Mouse (Mus musculus) limb, embryonic 15.5 days (tissue): ENCODE measurements around the gene Ahdc1. TPM values are rescaled to one million over a fixed set of nuclear protein-coding genes. Genes with fewer than 3 reads are reported as not detected.
A peak's percentile ranks its signal among the peaks of the same experiment; 100 is the strongest.

ENCODE experiments used
- ATAC-seq: fragments of 200-750 bp; cut with Nextera tagmentation; 2 replicates; pipeline ENCODE4 v1.8.0; 2017; ENCODE audit warnings: low read depth, moderate TSS enrichment; ENCODE audit not compliant: insufficient number of reproducible peaks, low FRiP score, low TSS enrichment
- H3K27ac ChIP-seq: fragments of 300-500 bp; sonication (generic); 2 replicates; pipeline ENCODE4 v1.5.1; 2015; ENCODE audit warnings: moderate library complexity, mild to moderate bottlenecking, inconsistent platforms
- H3K27me3 ChIP-seq: fragments of 300-500 bp; sonication (generic); 2 replicates; pipeline ENCODE4 v1.6.1; 2015; ENCODE audit warnings: inconsistent platforms
- H3K36me3 ChIP-seq: fragments of 300-500 bp; sonication (generic); 2 replicates; pipeline ENCODE4 v1.6.1; 2015; ENCODE audit warnings: inconsistent platforms
- H3K4me1 ChIP-seq: fragments of 300-500 bp; sonication (generic); 2 replicates; pipeline ENCODE4 v1.6.1; 2015; ENCODE audit warnings: inconsistent platforms
- H3K4me2 ChIP-seq: fragments of 300-500 bp; sonication (generic); 2 replicates; pipeline ENCODE4 v1.6.1; 2015; ENCODE audit warnings: mild to moderate bottlenecking, inconsistent platforms
- H3K4me3 ChIP-seq: fragments of 300-500 bp; sonication (generic); 2 replicates; pipeline ENCODE4 v1.5.1; 2015; ENCODE audit warnings: mild to moderate bottlenecking, inconsistent platforms
- H3K9ac ChIP-seq: fragments of 300-500 bp; sonication (generic); 2 replicates; pipeline ENCODE4 v1.6.1; 2015; ENCODE audit warnings: inconsistent platforms
- H3K9me3 ChIP-seq: fragments of 300-500 bp; sonication (generic); 2 replicates; pipeline ENCODE4 v1.6.1; 2016; ENCODE audit warnings: inconsistent platforms
- WGBS: fragments of 180-500 bp; shearing (Covaris S2); methylation state at CpG from one replicate; pipeline ENCODE4 v1.1.7; 2015; 5-methylcytosine and 5-hydroxymethylcytosine counted together
- polyA plus RNA-seq: library from polyadenylated mRNA; unstranded; fragments of >200 nt; fragmentation: Nextera tagmentation; extraction: Ambion mirVana; gene quantifications from 2 replicates; pipeline ENCODE4 v1.2.1, GENCODE M21; 2015

The Ahdc1 gene
- polyA plus RNA-seq, 1 experiment from 2014 or later = 13.2 TPM

DNA sequence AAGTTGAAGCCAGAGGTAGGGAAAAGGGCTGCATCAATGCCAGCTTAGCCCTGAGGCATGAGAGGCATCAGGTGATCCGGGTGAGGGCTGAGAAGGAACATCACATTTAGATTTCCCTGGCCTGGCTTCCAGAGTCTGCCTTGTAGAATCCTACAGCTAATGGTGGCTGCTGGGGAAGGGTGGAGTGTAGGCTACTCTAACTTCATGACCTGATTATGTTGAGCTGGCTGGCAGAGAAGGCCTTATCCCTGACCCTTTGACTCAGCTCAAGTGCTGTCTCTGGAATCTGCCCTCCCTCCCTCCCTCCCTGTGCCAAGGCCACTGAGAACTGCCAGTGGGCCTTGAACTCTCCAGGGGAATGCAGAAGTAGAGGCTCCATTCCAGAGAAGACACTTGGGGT is 24.4 kb downstream of the Ahdc1 start:
- Histone ChIP-seq H3K9me3 (no peaks in the 10 kb centered on the region), H3K9ac (no peak overlapping the region), H3K36me3 (peaks cover 19% of the 10 kb centered on the region), H3K27me3 (no peaks in the 10 kb centered on the region), H3K27ac (peak overlapping the region; percentile 12; the same call in 1 of the 2 replicates), H3K4me2 (no peak overlapping the region), H3K4me1 (peaks cover 55% of the 10 kb centered on the region), H3K4me3 (no peak overlapping the region)
- 65% methylated on average over 1 of the region's 1 CpGs for WGBS
- no peak for ATAC-seq

DNA sequence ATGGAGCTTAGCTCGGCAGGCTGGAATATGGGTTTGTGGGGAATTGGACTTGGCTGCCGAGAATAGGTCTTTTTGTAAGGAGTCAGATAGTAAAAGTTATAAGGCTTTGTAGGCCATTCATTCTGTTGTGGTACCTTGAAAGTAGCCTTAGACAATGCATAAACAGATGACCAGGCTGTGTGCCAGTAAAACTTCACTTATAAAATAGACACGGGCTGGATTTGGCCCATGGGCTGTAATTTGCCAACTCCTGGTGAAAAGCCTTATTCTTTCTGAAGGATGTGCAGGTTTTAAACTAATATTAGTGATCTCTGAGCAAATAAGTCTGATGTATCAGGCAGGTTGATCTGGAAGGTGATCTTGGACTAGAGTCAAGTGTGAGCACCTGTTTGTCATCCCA is 24.9 kb downstream of the Ahdc1 start:
- Histone ChIP-seq H3K36me3 (peaks cover 19% of the 10 kb centered on the region), H3K27me3 (no peaks in the 10 kb centered on the region), H3K27ac (no peak overlapping the region), H3K4me2 (no peak overlapping the region), H3K9ac (no peak overlapping the region), H3K4me1 (peaks cover 57% of the 10 kb centered on the region), H3K9me3 (no peaks in the 10 kb centered on the region), H3K4me3 (no peak overlapping the region)
- WGBS = 48% methylated on average over 3 of the region's 3 CpGs
- ATAC-seq = no peak

DNA sequence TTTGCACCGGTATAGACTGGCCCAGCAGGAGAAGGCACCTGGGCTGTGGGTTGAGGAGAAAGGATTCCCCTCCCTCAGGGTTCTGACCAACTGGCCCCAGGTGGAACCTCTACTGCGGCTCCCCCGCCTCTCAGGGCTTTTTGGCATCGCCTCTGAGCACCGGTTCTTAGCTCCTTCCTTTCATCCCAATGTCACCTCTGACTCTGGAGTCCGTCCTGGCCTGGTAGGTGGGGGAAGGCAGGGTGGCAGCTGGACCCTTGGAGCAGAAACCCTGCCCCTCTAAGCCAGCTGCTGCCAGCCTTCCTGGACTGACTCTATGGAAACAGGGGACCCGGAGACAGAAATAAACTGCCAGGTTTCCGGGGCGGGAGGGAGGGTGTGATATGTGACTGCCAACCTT is 26.2 kb downstream of the Ahdc1 start:
- peaks cover 71% of the 10 kb centered on the region for H3K4me1 ChIP-seq
- H3K36me3 ChIP-seq = peaks cover 14% of the 10 kb centered on the region
- ATAC-seq = no peak
- H3K27me3 ChIP-seq = no peaks in the 10 kb centered on the region
- WGBS = 33% methylated on average over 9 of the region's 9 CpGs
- no peak overlapping the region for H3K4me3 ChIP-seq
- peak overlapping the region; percentile 27; the same call in 1 of the 2 replicates for H3K27ac ChIP-seq
- H3K9ac ChIP-seq = no peak overlapping the region
- H3K4me2 ChIP-seq = no peak overlapping the region
- H3K9me3 ChIP-seq = no peaks in the 10 kb centered on the region

DNA sequence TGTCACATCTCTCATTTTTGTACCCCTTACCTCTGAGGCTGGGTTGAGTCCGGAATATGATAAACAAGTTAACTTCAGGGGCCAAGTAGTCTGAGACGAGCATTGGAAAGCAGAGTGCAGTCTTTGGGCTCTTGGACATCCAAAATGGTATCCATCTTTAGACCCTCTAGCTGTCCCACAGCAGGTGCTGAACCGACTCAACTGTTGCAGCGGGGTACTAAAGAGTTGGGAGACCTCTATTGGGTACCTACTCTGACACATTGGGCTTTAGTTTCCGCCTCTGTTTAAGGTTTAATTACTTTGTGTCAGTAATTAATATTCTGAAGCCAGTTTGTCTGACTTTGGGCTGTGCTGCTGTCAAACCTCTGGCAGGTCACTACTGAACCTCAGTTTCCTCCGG is 26.7 kb downstream of the Ahdc1 start:
- no peak for ATAC-seq
- peak overlapping the region; percentile 92; the same call in 1 of the 2 replicates for H3K27ac ChIP-seq
- H3K9me3 ChIP-seq = no peaks in the 10 kb centered on the region
- peaks cover 76% of the 10 kb centered on the region for H3K4me1 ChIP-seq
- peaks cover 14% of the 10 kb centered on the region for H3K36me3 ChIP-seq
- H3K4me2 ChIP-seq = peak overlapping the region; percentile 94
- no peak overlapping the region for H3K9ac ChIP-seq
- H3K4me3 ChIP-seq = peak overlapping the region; percentile 64
- 28% methylated on average over 6 of the region's 6 CpGs for WGBS
- H3K27me3 ChIP-seq = no peaks in the 10 kb centered on the region

DNA sequence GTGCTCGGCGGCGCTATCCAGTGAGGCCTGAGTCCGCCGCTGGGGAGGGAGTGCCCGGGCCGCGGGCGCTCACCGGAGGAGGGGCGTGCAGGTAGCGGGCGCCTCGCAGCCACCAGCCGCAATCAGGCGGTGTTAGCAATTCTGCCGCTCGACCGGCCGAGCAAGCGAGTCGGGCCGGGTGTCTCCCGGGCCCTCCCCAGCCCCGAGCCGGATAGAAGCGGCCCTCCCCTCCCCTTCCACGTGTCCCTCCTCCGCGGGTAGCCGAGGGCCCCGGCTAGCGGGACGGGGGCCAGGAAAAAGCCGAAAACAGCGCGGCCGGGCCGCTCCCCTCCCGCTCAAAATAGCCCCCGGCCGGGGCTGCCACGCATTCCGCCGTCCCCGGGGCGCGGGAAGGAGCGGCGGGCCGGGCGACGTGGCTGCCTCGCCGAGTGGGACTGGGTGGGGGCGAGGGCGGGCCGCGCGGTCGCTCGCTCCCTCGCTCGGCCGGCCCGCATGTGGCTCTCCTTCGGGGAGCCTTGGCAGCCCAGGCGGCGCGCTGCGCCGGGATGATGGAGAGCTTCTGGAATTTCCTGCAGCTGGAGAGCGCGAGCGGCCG is 27.6 kb downstream of the Ahdc1 start:
- peak; percentile 45 for ATAC-seq
- Histone ChIP-seq H3K4me2 (peak overlapping the region; percentile 94), H3K4me3 (peak overlapping the region; percentile 64), H3K9ac (peak overlapping the region; percentile 69), H3K36me3 (peaks cover 14% of the 10 kb centered on the region), H3K4me1 (peaks cover 84% of the 10 kb centered on the region), H3K9me3 (no peaks in the 10 kb centered on the region), H3K27me3 (no peaks in the 10 kb centered on the region), H3K27ac (peak overlapping the region; percentile 92)
- WGBS = under 1% methylated on average over 71 of the region's 76 CpGs

DNA sequence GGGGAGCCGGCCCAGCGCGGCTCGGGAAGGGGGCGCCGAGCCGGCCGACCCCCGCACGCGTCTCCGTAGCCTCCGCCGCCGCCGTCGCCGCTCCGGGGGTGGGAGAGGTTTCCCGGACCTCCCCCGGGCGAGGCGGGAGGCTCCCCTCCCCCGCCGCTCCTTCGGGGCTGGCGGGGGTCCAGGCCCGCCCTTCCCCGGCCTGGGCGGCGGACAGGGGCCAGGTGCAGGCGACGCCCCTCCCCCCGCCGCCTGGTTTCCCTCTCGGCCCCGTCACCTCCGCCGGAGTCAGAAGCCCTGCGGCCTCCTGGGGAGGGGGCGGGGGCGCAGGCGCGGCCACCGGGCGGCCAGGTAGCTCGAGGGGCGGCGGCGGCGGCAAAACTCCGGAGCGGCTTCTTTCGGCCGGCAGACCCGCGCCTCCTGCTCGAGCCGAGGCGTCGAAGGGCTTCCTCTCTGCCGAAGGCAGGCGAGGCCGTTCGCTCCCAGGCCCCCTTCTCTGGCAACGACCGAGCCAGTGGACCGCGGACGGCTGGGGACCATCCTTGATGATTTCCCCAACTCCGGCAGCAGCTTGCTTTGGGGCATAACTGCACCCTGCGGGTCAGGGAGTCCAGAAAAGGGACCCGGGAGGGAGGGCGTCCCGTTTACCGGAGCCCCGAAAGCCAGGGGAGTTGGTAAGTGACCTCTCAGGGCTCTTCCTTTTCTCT is 28.2 kb downstream of the Ahdc1 start:
- Histone ChIP-seq H3K9me3 (no peaks in the 10 kb centered on the region), H3K27me3 (no peaks in the 10 kb centered on the region), H3K9ac (peak overlapping the region; percentile 69), H3K27ac (peak overlapping the region; percentile 92), H3K4me3 (peak overlapping the region; percentile 64), H3K36me3 (peaks cover 10% of the 10 kb centered on the region), H3K4me2 (peak overlapping the region; percentile 94), H3K4me1 (peaks cover 90% of the 10 kb centered on the region)
- WGBS = under 1% methylated on average over 57 of the region's 77 CpGs
- ATAC-seq = peak; percentile 61

DNA sequence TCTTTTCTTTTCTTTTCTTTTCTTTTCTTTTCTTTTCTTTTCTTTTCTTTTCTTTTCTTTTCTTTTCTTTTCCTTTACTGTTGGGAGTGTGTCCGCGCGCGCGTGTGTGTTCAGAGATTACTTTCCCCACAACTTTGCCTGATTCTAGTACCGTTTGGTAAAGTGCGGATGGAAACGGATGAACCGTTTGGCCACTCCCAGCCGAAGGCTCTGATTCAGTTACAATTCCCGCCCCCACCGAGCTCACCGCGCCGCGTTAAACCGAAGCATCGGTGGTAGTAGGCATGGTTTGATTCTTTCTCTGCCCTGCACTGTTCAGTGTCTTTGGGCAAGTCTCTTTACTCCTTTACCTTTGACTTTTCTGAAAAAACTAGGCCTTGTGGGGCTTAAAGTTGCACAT is 28.8 kb downstream of the Ahdc1 start:
- no peak for ATAC-seq

DNA sequence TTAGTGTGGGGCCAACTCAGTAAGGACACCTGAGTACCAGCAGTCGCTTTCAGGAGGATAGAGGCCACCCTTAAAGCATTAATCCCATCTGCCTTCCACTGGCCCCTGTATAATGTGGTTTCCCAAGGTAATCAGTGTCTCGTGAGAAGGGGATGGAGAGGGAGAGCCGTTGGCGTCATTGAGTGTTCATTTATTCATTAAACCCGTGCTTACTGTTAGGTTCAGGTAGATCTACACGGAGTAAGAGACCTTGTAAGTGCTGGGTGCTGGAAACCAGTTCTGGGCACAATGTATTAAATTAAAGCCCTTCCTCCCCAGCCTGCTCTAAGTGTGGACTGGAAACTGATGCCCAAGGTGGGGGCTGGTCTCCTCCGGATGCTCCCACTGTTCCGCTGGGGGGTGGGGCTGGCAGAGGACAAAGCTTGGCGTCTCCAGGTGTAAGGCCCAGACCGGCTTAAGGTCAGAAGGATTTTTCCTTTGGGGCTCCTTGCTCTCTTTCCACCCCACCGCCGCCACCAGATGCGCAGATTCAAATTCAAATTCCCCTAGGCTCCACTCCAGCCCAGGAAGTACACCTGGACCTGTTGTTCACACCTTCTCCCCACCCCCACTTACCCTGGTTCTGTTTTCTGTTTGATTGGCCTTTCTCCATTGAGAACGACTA is 29.3 kb downstream of the Ahdc1 start:
- H3K27me3 ChIP-seq = no peaks in the 10 kb centered on the region
- 33% methylated on average over 14 of the region's 14 CpGs for WGBS
- H3K9me3 ChIP-seq = no peaks in the 10 kb centered on the region
- H3K27ac ChIP-seq = peak overlapping the region; percentile 92
- H3K4me3 ChIP-seq = peak overlapping the region; percentile 64
- no peak for ATAC-seq
- H3K9ac ChIP-seq = peak overlapping the region; percentile 69; the same call in 1 of the 2 replicates
- peak overlapping the region; percentile 94 for H3K4me2 ChIP-seq
- peaks cover 7% of the 10 kb centered on the region; the same call in 1 of the 2 replicates for H3K36me3 ChIP-seq
- peaks cover 92% of the 10 kb centered on the region for H3K4me1 ChIP-seq

More for the DNA sequence above, 28.8 kb downstream of the Ahdc1 start:
- peak overlapping the region; percentile 69 for H3K9ac ChIP-seq
- peak overlapping the region; percentile 64 for H3K4me3 ChIP-seq
- peak overlapping the region; percentile 92 for H3K27ac ChIP-seq
- H3K36me3 ChIP-seq = peaks cover 9% of the 10 kb centered on the region; the same call in 1 of the 2 replicates
- WGBS = 9% methylated on average over 18 of the region's 18 CpGs
- peak overlapping the region; percentile 94 for H3K4me2 ChIP-seq
- no peaks in the 10 kb centered on the region for H3K9me3 ChIP-seq
- no peaks in the 10 kb centered on the region for H3K27me3 ChIP-seq
- peaks cover 91% of the 10 kb centered on the region for H3K4me1 ChIP-seq

DNA sequence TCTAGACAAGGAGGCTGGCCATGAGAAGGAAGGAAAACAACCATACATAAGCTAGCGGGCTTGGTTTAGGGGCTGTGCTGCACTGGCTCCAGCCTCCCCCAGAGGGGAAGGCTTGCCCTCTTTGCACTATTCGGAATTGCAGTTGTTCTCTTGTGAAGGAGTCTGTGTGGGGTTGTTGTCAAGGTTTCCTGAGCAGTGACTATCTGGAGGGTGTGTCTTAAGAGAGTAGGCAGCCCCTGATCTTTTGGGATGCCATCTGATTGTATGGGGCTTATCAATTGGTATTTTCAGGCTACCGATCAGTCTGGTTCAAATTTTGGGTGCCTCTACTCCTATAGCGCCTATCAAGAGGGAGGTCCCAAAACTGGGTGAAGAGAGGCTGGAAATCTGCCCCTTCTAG is 31.2 kb downstream of the Ahdc1 start:
- H3K27ac ChIP-seq = peak overlapping the region; percentile 82
- no peaks in the 10 kb centered on the region for H3K9me3 ChIP-seq
- peaks cover 98% of the 10 kb centered on the region for H3K4me1 ChIP-seq
- 32% methylated on average over 4 of the region's 4 CpGs for WGBS
- peak overlapping the region; percentile 22; the same call in 1 of the 2 replicates for H3K4me3 ChIP-seq
- ATAC-seq = no peak
- no peak overlapping the region for H3K9ac ChIP-seq
- no peaks in the 10 kb centered on the region for H3K27me3 ChIP-seq
- 0 out of 2 replicates have a peak, but pooled peaks cover under 1% of the 10 kb centered on the region for H3K36me3 ChIP-seq
- H3K4me2 ChIP-seq = peak overlapping the region; percentile 42

DNA sequence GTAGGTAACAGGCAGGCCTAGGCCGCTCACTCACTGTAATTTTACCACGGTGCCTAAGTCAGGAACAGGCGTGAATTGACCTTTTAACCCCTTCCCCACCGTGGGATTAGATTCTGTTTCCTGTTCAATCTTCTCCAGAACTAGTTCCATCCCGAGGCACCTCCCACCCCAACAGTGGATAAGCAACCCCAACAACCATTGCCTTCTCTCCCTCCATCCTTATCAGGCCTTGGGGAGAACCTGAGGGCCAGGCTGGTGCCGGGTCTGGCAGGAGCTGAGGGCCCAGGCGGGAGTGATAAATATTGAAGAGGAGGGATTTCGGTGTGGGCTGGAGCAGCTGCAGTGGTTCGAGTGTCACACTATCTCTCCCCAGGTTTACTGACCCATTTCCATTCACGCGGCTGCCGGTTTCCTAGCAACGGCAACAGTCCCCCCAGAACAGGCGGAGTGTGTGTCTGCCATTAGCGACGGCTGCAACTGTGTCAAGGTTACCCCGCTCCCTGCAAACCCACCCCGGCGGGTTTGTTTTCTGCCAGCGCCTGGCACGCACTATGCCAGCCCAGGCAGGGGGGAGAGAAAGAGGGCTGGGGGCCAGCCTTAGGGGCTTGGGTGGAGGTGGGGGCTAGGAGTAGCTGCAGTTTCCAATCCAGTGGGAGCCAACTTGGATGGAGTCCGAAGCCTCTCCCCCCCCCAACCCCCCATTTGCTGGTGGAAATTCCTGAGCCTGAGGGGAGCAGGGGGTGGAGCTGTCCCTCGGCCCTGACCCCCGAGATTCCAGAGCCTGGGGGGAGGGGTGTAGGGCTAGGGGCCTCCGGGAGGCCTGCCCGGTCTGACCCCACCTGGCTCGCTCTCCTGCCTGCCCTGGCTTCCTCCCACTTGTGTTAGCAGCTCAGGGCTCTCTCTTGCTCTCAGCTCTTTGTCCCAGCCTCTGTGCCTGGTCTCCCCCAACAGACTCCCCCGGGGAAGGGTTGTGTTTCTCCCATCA is 31.9 kb downstream of the Ahdc1 start:
- ATAC-seq = peak; percentile 23; the same call in 1 of the 2 replicates
- WGBS = 8% methylated on average over 27 of the region's 28 CpGs

More for the DNA sequence above, 31.9 kb downstream of the Ahdc1 start:
- H3K27ac ChIP-seq = peak overlapping the region; percentile 82
- peak overlapping the region; percentile 22 for H3K4me3 ChIP-seq
- H3K36me3 ChIP-seq = no peaks in the 10 kb centered on the region
- no peaks in the 10 kb centered on the region for H3K9me3 ChIP-seq
- peak overlapping the region; percentile 42 for H3K4me2 ChIP-seq
- H3K9ac ChIP-seq = 0 out of 2 replicates have a peak overlapping the region, but pooled peaks have one; percentile 26
- H3K27me3 ChIP-seq = no peaks in the 10 kb centered on the region
- peaks cover 98% of the 10 kb centered on the region for H3K4me1 ChIP-seq
